Mouse (Mus musculus) intestine, embryonic 16.5 days (tissue): Measurements from ENCODE around the gene Clstn1. TPM values are rescaled to one million over a fixed set of nuclear protein-coding genes. Genes with fewer than 3 reads are reported as not detected.

ENCODE experiments used
- ATAC-seq: fragments of 200-750 bp; cut with Nextera tagmentation; 2 replicates; pipeline ENCODE4 v1.8.0; 2017; ENCODE audit warnings: moderate TSS enrichment, moderate library complexity
- H3K27ac ChIP-seq: fragments of 300-500 bp; sonication (generic); 2 replicates; pipeline ENCODE4 v1.5.1; 2014; ENCODE audit warnings: mild to moderate bottlenecking, low read length
- H3K27me3 ChIP-seq: fragments of 300-500 bp; sonication (generic); replicated peaks from 2 replicates; pipeline ENCODE4 v1.6.1; 2014; ENCODE audit warnings: low read length, control low read depth, mixed read lengths; ENCODE audit not compliant: control insufficient read depth, insufficient read depth
- H3K36me3 ChIP-seq: fragments of 300-500 bp; sonication (generic); 2 replicates; pipeline ENCODE4 v1.6.1; 2014; ENCODE audit warnings: low read length, control low read depth; ENCODE audit not compliant: control insufficient read depth, insufficient read depth
- H3K4me1 ChIP-seq: fragments of 300-500 bp; sonication (generic); 2 replicates; pipeline ENCODE4 v1.6.1; 2014; ENCODE audit warnings: low read length, control low read depth, mixed read lengths; ENCODE audit not compliant: control insufficient read depth, insufficient read depth
- H3K4me2 ChIP-seq: fragments of 300-500 bp; sonication (generic); 2 replicates; pipeline ENCODE4 v1.6.1; 2014; ENCODE audit warnings: low read depth, low read length, control low read depth
- H3K4me3 ChIP-seq: fragments of 300-500 bp; sonication (generic); 2 replicates; pipeline ENCODE4 v1.5.1; 2014; ENCODE audit warnings: mild to moderate bottlenecking, low read length
- H3K9ac ChIP-seq: fragments of 300-500 bp; sonication (generic); 2 replicates; pipeline ENCODE4 v1.6.1; 2014; ENCODE audit warnings: low read depth, low read length
- H3K9me3 ChIP-seq: fragments of 300-500 bp; sonication (generic); 2 replicates; pipeline ENCODE4 v1.6.1; 2016; ENCODE audit warnings: low read length, control low read depth; ENCODE audit not compliant: control insufficient read depth
- WGBS: fragments of 180-500 bp; shearing (Covaris S2); extraction: QIAGEN DNeasy Blood & Tissue Kit; methylation state at CpG from one replicate; pipeline ENCODE4 v1.1.7; 2014; 5-methylcytosine and 5-hydroxymethylcytosine counted together
- polyA plus RNA-seq: library from polyadenylated mRNA; unstranded; fragments of >200 nt; fragmentation: Nextera tagmentation; extraction: Ambion mirVana; gene quantifications from 2 replicates; pipeline ENCODE4 v1.2.1, GENCODE M21; 2015

The Clstn1 gene
- polyA plus RNA-seq, 1 experiment from 2014 or later = 10.8 TPM

DNA sequence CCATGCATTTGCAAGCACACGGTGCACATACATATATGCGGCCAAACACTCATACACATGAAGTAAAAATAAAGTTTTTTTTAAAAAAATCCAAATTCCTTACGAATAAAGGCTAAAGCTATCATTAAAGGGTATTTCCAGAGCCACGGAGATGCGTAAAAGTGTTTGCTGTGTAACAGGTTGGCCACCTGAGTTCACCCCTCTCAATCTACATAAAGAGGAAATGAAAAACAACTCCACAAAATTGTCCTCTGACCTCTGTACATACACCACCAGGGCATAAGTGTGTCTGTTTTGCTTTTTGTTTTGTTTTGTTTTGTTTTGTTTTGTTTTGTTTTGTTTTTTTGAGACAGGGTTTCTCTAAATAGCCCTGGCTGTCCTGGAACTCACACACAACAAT, 86.5 kb downstream of the Clstn1 start:
- H3K4me2 ChIP-seq = no peak overlapping the region
- H3K36me3 ChIP-seq = no peaks in the 10 kb centered on the region; the same call in 1 of the 2 replicates
- H3K9me3 ChIP-seq = no peaks in the 10 kb centered on the region
- H3K4me3 ChIP-seq = no peak overlapping the region
- 95% methylated on average over 5 of the region's 5 CpGs for WGBS
- H3K9ac ChIP-seq = no peak overlapping the region
- peaks cover 18% of the 10 kb centered on the region for H3K27me3 ChIP-seq
- H3K27ac ChIP-seq = no peak overlapping the region
- peaks cover 10% of the 10 kb centered on the region for H3K4me1 ChIP-seq
- ATAC-seq = no peak

DNA sequence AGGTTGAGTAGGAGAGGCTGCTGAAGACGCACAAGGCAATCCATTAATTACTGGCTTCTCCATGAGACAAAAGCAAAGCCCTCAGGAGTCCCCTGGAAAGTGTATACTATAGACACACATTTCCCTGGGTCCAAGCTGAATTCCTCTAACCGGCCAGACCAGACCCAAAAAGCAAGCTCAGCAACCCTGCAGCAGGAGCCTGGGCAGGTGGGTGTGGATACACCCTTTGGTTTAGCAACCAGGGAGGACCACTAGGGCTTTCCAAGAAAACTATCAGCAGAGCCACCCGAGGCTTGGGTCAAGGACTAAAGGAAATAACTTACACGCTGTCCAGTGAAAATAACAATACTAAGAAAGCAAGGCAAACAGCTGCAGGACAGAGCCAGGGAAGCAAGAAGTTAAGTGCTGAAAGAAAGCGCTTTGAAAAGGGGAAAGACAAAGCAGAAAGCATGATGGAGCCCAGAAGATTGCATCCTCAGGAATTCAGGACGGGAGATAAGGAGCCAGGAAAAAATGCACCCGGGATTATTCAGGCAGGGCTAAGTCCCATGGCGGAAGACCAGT, 88.6 kb downstream of the Clstn1 start:
- no peaks in the 10 kb centered on the region; the same call in 1 of the 2 replicates for H3K36me3 ChIP-seq
- ATAC-seq = no peak
- WGBS = 16% methylated on average over 8 of the region's 8 CpGs
- peaks cover 18% of the 10 kb centered on the region for H3K27me3 ChIP-seq
- H3K4me2 ChIP-seq = peak overlapping the region; percentile 98
- peak overlapping the region; percentile 65 for H3K4me3 ChIP-seq
- H3K27ac ChIP-seq = no peak overlapping the region
- H3K9me3 ChIP-seq = no peaks in the 10 kb centered on the region
- H3K4me1 ChIP-seq = peaks cover 10% of the 10 kb centered on the region
- peak overlapping the region; percentile 68 for H3K9ac ChIP-seq

DNA sequence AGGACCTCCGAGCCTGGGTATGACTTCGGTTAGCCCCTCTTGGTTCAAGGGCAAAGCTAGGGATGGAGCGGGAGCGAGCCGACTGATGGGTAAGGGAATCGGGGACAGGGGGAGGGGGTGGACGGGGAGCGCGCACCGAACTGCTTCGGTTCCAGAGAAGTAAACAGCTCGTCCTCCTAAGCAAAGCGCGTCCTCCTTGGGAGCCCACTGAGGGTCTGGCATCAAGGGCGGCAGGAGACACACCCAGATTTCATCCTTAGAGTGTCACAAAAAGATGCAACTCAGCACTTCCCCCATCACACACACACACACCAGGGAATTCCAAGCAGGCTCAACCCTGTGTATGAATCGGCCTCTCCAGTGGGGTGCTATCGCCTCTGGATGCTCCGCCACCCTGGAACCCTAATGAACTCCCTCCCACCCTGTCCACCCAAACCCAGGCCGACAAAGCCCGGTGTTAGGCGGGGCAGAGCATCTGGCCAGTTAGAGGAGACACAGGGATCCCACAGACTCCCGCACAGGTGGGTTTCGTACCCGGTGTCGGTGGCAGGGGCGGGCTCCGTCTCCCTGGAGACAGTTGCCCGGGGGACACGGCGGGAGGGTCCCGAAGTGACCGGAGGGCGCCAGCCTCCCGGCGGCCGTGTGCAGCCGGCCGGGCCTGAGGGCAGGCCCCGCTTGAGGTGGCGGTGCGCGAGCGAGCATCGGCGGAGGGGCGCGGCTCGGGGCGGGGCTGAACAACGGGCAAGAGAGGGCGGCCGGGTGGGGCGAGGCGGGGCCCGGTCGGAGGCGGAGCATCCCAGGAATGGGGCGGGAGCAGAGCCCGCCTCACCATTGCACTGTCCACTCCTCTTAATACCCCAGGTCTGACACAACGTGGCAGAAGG, 89.4 kb downstream of the Clstn1 start:
- peaks cover 18% of the 10 kb centered on the region for H3K27me3 ChIP-seq
- WGBS = 2% methylated on average over 60 of the region's 60 CpGs
- peak; percentile 96 for ATAC-seq
- no peaks in the 10 kb centered on the region; the same call in 1 of the 2 replicates for H3K36me3 ChIP-seq
- H3K9me3 ChIP-seq = no peaks in the 10 kb centered on the region
- H3K4me3 ChIP-seq = peak overlapping the region; percentile 65
- H3K9ac ChIP-seq = peak overlapping the region; percentile 68
- H3K27ac ChIP-seq = no peak overlapping the region
- peaks cover 10% of the 10 kb centered on the region for H3K4me1 ChIP-seq
- H3K4me2 ChIP-seq = peak overlapping the region; percentile 98

DNA sequence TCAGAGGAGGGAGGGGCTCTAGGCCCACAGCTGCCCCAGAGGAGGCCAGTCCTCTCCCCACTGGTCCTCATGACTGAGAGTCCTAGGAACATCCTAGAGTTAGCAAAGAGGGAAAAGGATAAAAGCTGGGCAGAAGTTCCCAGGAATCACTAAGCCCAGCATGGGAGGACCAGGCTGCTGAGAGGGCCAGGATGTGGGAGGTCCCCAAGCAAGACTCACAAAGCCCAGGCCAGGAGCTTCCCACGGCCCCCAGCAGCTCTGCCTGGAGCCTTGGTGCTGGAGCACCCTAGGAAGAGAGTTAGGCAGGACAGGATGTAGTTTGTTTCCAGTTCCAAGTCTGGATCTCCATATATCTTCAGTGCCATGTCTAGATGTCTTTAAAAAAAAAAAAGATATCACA, 91.7 kb downstream of the Clstn1 start:
- peaks cover 18% of the 10 kb centered on the region for H3K27me3 ChIP-seq
- 58% methylated on average over 1 of the region's 1 CpGs for WGBS
- no peak overlapping the region for H3K4me2 ChIP-seq
- no peak for ATAC-seq
- H3K27ac ChIP-seq = no peak overlapping the region
- H3K4me3 ChIP-seq = no peak overlapping the region
- no peaks in the 10 kb centered on the region for H3K9me3 ChIP-seq
- H3K36me3 ChIP-seq = no peaks in the 10 kb centered on the region
- 0 out of 2 replicates have a peak overlapping the region, but pooled peaks have one; percentile 8 for H3K9ac ChIP-seq
- peaks cover 10% of the 10 kb centered on the region for H3K4me1 ChIP-seq

DNA sequence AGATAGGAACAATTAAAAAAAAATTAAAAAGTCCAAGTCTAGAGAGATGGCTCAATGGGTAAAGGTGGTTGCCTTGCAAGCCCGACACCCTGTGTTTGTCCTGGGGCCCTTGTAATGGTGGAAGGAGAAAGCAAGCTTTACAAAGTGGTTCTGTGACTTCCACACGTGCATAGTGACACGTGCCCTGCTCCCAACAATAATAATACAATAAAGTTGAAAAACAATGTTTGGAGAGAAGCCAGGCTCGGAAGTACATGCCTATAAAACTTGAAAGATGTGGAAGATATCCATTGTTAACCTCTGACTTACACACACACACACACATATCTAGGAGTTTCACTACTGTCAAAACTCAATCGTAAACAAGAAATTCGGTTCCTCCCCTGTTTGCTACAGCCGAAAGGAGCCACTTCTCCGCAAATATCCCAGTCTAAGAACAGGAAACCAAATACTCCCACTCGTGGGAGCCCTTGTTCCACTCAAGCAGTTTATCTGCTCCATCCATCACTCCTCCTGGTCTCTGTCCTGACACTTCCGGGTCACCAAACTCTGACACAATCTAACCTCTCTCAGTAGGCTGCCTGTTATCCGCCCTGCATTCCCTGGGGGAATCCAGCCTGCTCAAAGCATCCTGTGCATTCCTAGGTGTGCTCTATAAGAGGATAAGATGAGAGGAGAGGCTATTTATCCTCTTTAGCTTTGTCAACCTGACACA, 92.9 kb downstream of the Clstn1 start:
- no peak overlapping the region for H3K4me3 ChIP-seq
- no peak overlapping the region for H3K4me2 ChIP-seq
- no peak overlapping the region for H3K9ac ChIP-seq
- no peaks in the 10 kb centered on the region for H3K36me3 ChIP-seq
- H3K4me1 ChIP-seq = peaks cover 10% of the 10 kb centered on the region
- H3K9me3 ChIP-seq = no peaks in the 10 kb centered on the region
- ATAC-seq = no peak
- no peak overlapping the region for H3K27ac ChIP-seq
- peaks cover 14% of the 10 kb centered on the region for H3K27me3 ChIP-seq
- WGBS = 53% methylated on average over 11 of the region's 11 CpGs

DNA sequence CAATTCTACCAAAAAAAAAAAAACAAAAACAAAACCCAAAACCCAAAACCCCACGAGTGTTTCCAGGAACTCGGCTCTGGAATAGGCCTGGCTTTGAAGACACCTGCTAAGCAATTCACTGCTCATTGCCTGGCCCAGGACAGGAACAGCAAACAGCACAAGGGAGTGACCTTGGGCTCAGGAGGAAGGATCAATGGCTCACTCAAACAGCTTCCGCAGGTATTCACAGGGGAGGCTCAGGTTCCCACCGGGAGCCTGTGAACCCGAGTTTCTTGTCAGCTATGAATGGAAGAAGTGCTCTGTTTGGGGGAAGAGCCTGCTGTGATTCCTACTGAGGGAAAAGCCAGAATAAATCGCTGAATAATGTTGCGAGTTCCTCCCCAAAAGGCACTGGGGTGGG, 97.6 kb downstream of the Clstn1 start:
- Histone ChIP-seq H3K4me1 (no peaks in the 10 kb centered on the region), H3K4me3 (no peak overlapping the region), H3K27me3 (no peaks in the 10 kb centered on the region), H3K27ac (no peak overlapping the region), H3K36me3 (no peaks in the 10 kb centered on the region), H3K9me3 (no peaks in the 10 kb centered on the region), H3K9ac (no peak overlapping the region), H3K4me2 (no peak overlapping the region)
- ATAC-seq = peak; percentile 53; the same call in 1 of the 2 replicates
- WGBS = 20% methylated on average over 7 of the region's 7 CpGs

DNA sequence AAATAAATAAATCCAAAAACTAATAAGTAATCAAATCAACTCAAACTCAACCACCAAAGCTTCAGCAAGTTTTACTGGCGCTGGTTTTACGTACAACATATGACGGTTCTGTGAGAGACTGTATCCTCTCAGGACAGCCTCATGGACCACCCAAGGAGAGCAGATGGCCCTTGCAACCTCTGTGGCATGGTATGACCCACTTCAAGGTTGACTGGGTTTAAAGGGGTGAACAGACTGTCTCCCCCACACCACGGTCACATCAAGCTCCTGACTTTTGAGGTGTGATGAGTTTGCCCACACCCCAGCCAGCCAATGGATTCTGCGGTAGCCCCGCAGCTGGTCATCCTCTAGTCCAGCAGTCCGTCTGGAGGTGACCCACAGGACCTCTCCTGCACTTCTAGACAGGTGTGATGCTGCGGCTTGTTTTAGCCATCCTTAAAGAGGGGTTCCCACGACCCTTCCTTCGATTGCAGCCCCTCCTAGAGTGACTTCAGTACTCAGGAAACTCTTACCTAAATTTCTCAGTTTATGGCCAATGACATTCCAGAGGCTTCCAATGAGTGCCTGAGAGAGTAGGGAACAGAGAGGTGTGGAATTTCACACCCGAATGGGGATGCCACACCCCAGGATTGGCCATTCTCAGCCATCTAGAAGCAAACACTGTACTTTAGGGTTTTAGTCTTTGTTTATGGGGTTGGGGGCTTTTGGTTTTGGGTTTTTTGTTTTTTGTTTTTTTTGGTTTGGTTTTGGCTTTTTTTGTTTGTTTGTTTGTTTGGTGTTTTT, 98.8 kb downstream of the Clstn1 start:
- ATAC-seq = no peak
- no peaks in the 10 kb centered on the region for H3K4me1 ChIP-seq
- no peaks in the 10 kb centered on the region for H3K27me3 ChIP-seq
- H3K9me3 ChIP-seq = no peaks in the 10 kb centered on the region
- no peak overlapping the region for H3K4me3 ChIP-seq
- WGBS = 69% methylated on average over 11 of the region's 11 CpGs
- no peak overlapping the region for H3K9ac ChIP-seq
- H3K36me3 ChIP-seq = no peaks in the 10 kb centered on the region
- no peak overlapping the region for H3K4me2 ChIP-seq
- no peak overlapping the region for H3K27ac ChIP-seq

DNA sequence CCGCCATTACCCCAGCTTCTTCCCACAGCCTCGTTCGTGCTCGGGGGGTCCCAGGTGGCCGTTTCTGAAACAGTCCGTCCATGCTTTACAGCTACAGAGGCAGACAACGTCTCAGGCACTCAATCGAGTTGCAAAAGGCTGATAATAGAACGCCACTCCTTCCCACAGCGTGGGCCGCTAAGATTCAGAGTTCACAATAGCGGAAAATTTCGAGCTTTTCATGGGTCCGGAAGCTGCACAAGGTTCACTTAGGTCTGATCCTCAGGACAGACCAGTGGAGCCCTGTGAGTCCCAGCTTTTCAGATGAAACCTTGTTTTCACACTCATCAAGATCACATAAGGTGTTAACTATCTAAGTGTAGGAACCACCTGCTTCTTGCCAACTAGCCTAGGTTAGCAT, 102.6 kb downstream of the Clstn1 start:
- no peak overlapping the region for H3K4me3 ChIP-seq
- no peak overlapping the region for H3K27ac ChIP-seq
- no peaks in the 10 kb centered on the region for H3K27me3 ChIP-seq
- no peak for ATAC-seq
- no peak overlapping the region for H3K9ac ChIP-seq
- H3K4me1 ChIP-seq = no peaks in the 10 kb centered on the region
- no peak overlapping the region for H3K4me2 ChIP-seq
- no peaks in the 10 kb centered on the region for H3K36me3 ChIP-seq
- 84% methylated on average over 14 of the region's 14 CpGs for WGBS
- no peaks in the 10 kb centered on the region for H3K9me3 ChIP-seq
